Mouse (Mus musculus): Measurements from ENCODE around the gene Rapgef5.

DNA sequence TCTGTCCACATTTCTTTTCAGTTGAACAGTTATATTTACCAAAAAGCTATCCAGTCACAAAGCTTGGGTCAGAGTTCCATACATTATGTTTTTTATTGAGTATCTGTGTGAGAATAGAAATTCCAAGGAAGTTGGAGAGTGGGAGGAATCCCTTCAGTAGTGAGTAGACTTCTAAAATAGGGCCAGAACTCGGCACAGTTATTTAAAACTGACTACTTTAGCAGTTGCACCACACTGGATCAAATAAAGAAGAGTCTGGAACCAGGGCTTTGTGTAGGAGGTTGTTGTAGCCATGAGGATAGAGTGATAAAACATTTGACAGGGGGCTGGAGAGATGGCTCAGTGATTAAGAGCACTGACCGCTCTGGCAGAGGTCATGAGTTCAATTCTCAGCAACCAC is 129.5 kb downstream of the Rapgef5 start:
- no peak for TF ChIP-seq CTCF (IDR thresholded peaks at IDR 0.05; ENCODE audit: borderline replicate concordance, extremely low read depth, insufficient read depth, insufficient read length)
- TF ChIP-seq POLR2A (IDR thresholded peaks at IDR 0.05; ENCODE audit: borderline replicate concordance, extremely low read depth, insufficient read depth, insufficient read length, poor library complexity, severe bottlenecking) = no peak

Measured in brain, embryonic 14.5 days (tissue).